Mouse (Mus musculus) megakaryocyte, embryonic 14.5 days (primary cell): ENCODE data around the gene Ccne1.

Experiments
- FLI1 ChIP-seq: IDR thresholded peaks from 2 replicates; pipeline ENCODE4 v1.6.1; 2012; ENCODE audit warnings: low read length, inconsistent platforms, mixed read lengths
- GATA1 ChIP-seq: IDR thresholded peaks from 3 replicates; pipeline ENCODE4 v1.6.1; 2012; ENCODE audit warnings: mixed read lengths, low read length, inconsistent platforms, borderline replicate concordance

- TF ChIP-seq GATA1 (no peak), FLI1 (no peak)
These were observed at the start of gene Ccne1 for GRCm38 (mm10) chr7:38107371-38108259.
